Mouse (Mus musculus) lung, adult 2 months (tissue): ENCODE measurements around the gene Pheta1.

Source experiments
- CTCF ChIP-seq: fragments of 200-500 bp; IDR thresholded peaks from 2 replicates; pipeline ENCODE4 v1.5.1; 2011; ENCODE audit warnings: mild to moderate bottlenecking, low read length, control low read depth; ENCODE audit not compliant: insufficient read depth
- POLR2A ChIP-seq: fragments of 200-500 bp; IDR thresholded peaks from 2 replicates; pipeline ENCODE4 v1.6.1; 2011; ENCODE audit warnings: low read depth, mild to moderate bottlenecking, control low read depth, low read length, borderline replicate concordance; ENCODE audit errors: extremely low read depth

- TF ChIP-seq CTCF, result no peak
- no peak for TF ChIP-seq POLR2A
Observed at GRCm38 (mm10) chr5:121858427-121858826, 9.6 kb downstream of the Pheta1 start.
